Mouse (Mus musculus) liver, embryonic 14.5 days (tissue): ENCODE data around the gene Rap1gap2.

Source experiments
- CTCF ChIP-seq: IDR thresholded peaks from 2 replicates; pipeline ENCODE4 v1.5.1; 2016; ENCODE audit warnings: antibody characterized with exemption, low read depth, control low read depth
- EP300 ChIP-seq: IDR thresholded peaks from 2 replicates; pipeline ENCODE4 v1.6.1; 2016; ENCODE audit warnings: antibody characterized with exemption, low read depth

DNA sequence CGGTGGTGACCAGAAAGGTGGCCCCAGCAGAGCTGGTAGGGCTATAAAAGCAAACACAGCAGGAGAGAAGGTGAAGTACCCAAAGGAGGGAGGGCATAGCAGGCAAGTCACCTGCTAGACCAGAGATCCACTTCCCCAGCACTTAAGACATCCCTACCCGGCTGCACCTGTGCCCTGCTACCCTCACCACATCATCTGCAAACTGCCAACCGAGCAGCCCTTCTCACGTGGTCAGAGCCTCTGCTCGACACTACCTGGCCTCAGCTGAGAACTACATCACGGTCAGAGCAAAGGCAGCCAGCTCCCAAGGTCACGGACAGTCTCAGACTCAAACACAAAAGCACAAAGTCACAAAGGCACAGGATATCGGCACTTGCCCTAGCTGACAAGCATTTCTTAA, 116.8 kb downstream of the Rap1gap2 start:
- no peak for TF ChIP-seq CTCF
- no peak for TF ChIP-seq EP300
